Mouse (Mus musculus) stomach, embryonic 14.5 days (tissue): ENCODE results near the gene Ttc3. TPM values are rescaled to one million over a fixed set of nuclear protein-coding genes. Genes with fewer than 3 reads are reported as not detected.

Experiments used
- ATAC-seq: fragments of 200-750 bp; cut with Nextera tagmentation; 2 replicates; pipeline ENCODE4 v1.8.0; 2017; ENCODE audit warnings: low read depth, moderate TSS enrichment; ENCODE audit not compliant: insufficient number of reproducible peaks, insufficient read depth, low FRiP score
- H3K27ac ChIP-seq: fragments of 300-500 bp; sonication (generic); 2 replicates; pipeline ENCODE4 v1.5.1; 2014; ENCODE audit warnings: mild to moderate bottlenecking, low read length, moderate library complexity, mixed read lengths
- H3K27me3 ChIP-seq: fragments of 300-500 bp; sonication (generic); 2 replicates; pipeline ENCODE4 v1.6.1; 2014; ENCODE audit warnings: low read length, control low read depth, mixed read lengths; ENCODE audit not compliant: control insufficient read depth, insufficient read depth
- H3K36me3 ChIP-seq: fragments of 300-500 bp; sonication (generic); 2 replicates; pipeline ENCODE4 v1.6.1; 2014; ENCODE audit warnings: mild to moderate bottlenecking, control low read depth, low read length, moderate library complexity, mixed read lengths; ENCODE audit not compliant: control insufficient read depth, insufficient read depth
- H3K4me1 ChIP-seq: fragments of 300-500 bp; sonication (generic); 2 replicates; pipeline ENCODE4 v1.6.1; 2014; ENCODE audit warnings: low read length, control low read depth, mixed read lengths; ENCODE audit not compliant: control insufficient read depth, insufficient read depth
- H3K4me2 ChIP-seq: fragments of 300-500 bp; sonication (generic); replicated peaks from 2 replicates; pipeline ENCODE4 v1.6.1; 2014; ENCODE audit warnings: low read depth, low read length, control low read depth
- H3K4me3 ChIP-seq: fragments of 300-500 bp; sonication (generic); 2 replicates; pipeline ENCODE4 v1.5.1; 2014; ENCODE audit warnings: low read depth, low read length, control low read depth
- H3K9ac ChIP-seq: fragments of 300-500 bp; sonication (generic); replicated peaks from 2 replicates; pipeline ENCODE4 v1.6.1; 2014; ENCODE audit warnings: low read depth, mild to moderate bottlenecking, control low read depth, low read length, moderate library complexity, mixed read lengths
- H3K9me3 ChIP-seq: fragments of 300-500 bp; sonication (generic); 2 replicates; pipeline ENCODE4 v1.6.1; 2016; ENCODE audit warnings: low read depth, low read length, control low read depth; ENCODE audit not compliant: control insufficient read depth
- WGBS: fragments of 180-500 bp; shearing (Covaris S2); extraction: QIAGEN DNeasy Blood & Tissue Kit; methylation state at CpG from one replicate; pipeline ENCODE4 v1.1.7; 2014; 5-methylcytosine and 5-hydroxymethylcytosine counted together
- polyA plus RNA-seq: library from polyadenylated mRNA; unstranded; fragments of >200 nt; fragmentation: Nextera tagmentation; extraction: Ambion mirVana; gene quantifications from 2 replicates; pipeline ENCODE4 v1.2.1, GENCODE M21; 2014

Gene Ttc3
- polyA plus RNA-seq, 1 experiment from 2014 or later = 308 TPM

DNA sequence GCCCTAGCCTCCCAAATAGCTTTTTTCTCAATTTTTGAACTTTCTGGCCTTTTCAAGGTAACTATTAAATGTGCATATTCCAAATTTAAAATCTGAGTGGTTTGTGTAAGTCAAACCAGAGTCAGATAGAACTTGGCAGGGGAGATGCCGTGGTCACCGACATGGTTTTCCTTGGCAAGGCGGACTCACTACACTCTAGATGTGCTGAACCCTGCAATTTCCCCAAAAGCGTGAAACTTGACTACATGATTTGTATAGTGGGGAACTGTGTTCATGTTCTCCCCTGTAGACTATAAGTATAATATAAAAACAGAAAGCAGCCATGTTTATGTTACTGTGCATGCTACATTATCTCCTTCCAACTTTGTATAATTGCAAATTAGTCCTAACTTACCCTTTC is 58.5 kb downstream of the Ttc3 start:
- peaks cover 80% of the 10 kb centered on the region for H3K36me3 ChIP-seq

GRCm38 (mm10) chr16:94435495-94436234 is 65.2 kb downstream of the Ttc3 start:
- H3K4me3 ChIP-seq = no peak overlapping the region
- H3K27me3 ChIP-seq = no peaks in the 10 kb centered on the region
- no peaks in the 10 kb centered on the region for H3K4me1 ChIP-seq
- no peak for ATAC-seq
- H3K27ac ChIP-seq = peak overlapping the region; percentile 4; the same call in 1 of the 2 replicates
- no peak overlapping the region for H3K4me2 ChIP-seq
- peaks cover 83% of the 10 kb centered on the region for H3K36me3 ChIP-seq
- H3K9ac ChIP-seq = no peak overlapping the region
- WGBS = 72% methylated on average over 8 of the region's 8 CpGs
- no peaks in the 10 kb centered on the region for H3K9me3 ChIP-seq

More for the DNA sequence above, 58.5 kb downstream of the Ttc3 start:
- WGBS = 97% methylated on average over 4 of the region's 4 CpGs
- Histone ChIP-seq H3K27ac (no peak overlapping the region), H3K4me2 (no peak overlapping the region), H3K9ac (no peak overlapping the region), H3K9me3 (no peaks in the 10 kb centered on the region), H3K4me3 (no peak overlapping the region), H3K4me1 (no peaks in the 10 kb centered on the region), H3K27me3 (no peaks in the 10 kb centered on the region)
- no peak for ATAC-seq

DNA sequence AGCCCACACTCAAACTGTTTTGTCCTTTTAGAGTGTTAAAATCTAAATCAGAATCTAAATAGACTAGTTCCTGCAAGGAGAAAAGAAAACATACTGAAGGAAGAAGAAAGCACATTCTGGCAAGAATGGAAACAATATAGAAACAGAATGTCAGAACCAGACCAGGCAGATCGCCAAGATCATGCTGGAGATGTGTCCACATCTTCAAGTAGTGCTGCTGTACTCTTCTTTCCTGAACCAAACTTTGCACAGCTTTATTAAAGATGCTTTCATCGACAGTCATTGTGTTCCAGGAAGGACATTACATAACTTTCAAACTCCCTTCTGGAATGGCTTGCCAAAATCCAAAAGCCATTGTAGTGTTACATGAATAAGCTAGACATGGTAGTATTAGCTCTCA is 66.4 kb downstream of the Ttc3 start:
- H3K4me1 ChIP-seq = no peaks in the 10 kb centered on the region
- no peak for ATAC-seq
- 85% methylated on average over 2 of the region's 2 CpGs for WGBS
- H3K9me3 ChIP-seq = no peaks in the 10 kb centered on the region
- H3K9ac ChIP-seq = no peak overlapping the region
- H3K27me3 ChIP-seq = no peaks in the 10 kb centered on the region
- no peak overlapping the region for H3K4me3 ChIP-seq
- peaks cover 79% of the 10 kb centered on the region for H3K36me3 ChIP-seq
- no peak overlapping the region for H3K27ac ChIP-seq
- H3K4me2 ChIP-seq = no peak overlapping the region

DNA sequence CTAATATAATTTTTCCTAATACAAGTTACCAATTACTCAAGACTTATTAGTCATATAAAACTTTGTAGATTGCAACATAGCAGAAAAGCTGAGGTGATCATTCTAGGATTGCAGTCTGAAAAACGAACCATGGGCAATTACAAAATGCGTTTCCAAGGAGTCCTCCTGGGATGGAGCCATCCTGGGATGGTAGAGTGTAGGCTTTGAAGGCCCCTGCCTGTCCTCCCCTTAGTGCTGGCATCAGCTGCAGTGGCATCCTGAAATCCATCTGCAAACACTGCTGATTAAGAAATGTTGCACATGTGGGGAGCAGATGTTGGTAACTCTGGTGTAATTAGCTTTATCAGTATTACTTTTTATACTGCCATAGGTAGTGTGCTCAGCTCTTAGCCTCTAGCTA is 70.9 kb downstream of the Ttc3 start:
- no peak for ATAC-seq
- 91% methylated on average over 2 of the region's 2 CpGs for WGBS
- Histone ChIP-seq H3K4me2 (no peak overlapping the region), H3K27ac (no peak overlapping the region), H3K9ac (no peak overlapping the region), H3K4me1 (no peaks in the 10 kb centered on the region), H3K36me3 (peaks cover 71% of the 10 kb centered on the region), H3K9me3 (no peaks in the 10 kb centered on the region), H3K27me3 (no peaks in the 10 kb centered on the region), H3K4me3 (no peak overlapping the region)

GRCm38 (mm10) chr16:94449151-94449550 is 78.7 kb downstream of the Ttc3 start:
- Histone ChIP-seq H3K9ac (no peak overlapping the region), H3K27ac (no peak overlapping the region), H3K36me3 (peaks cover 68% of the 10 kb centered on the region), H3K4me3 (no peak overlapping the region), H3K9me3 (no peaks in the 10 kb centered on the region), H3K4me2 (no peak overlapping the region), H3K27me3 (no peaks in the 10 kb centered on the region), H3K4me1 (0 out of 2 replicates have a peak, but pooled peaks cover 3% of the 10 kb centered on the region)
- 82% methylated on average over 8 of the region's 8 CpGs for WGBS
- ATAC-seq = no peak

DNA sequence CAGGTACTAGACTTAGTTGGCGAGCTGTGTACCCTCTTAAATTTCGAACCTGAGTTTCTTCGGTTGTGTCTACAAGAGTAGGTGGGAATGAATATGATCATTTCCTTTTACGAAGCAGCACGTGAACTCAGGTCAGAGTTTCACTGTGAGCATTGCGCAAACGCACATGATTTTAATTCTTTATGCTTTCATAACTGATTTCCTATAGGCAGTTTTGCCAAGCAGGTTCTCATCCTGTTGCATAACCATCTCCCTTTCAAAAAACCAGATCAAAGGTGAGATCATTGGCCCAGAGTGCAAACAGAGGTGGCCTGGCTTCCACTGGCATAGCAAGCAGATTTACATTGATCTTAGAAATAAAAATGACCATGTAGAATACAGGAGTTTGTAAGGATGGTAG is 79.2 kb downstream of the Ttc3 start:
- H3K9ac ChIP-seq = no peak overlapping the region
- no peaks in the 10 kb centered on the region for H3K27me3 ChIP-seq
- H3K27ac ChIP-seq = no peak overlapping the region
- H3K4me1 ChIP-seq = 0 out of 2 replicates have a peak, but pooled peaks cover 3% of the 10 kb centered on the region
- ATAC-seq = no peak
- peaks cover 73% of the 10 kb centered on the region for H3K36me3 ChIP-seq
- H3K4me2 ChIP-seq = no peak overlapping the region
- H3K4me3 ChIP-seq = no peak overlapping the region
- 94% methylated on average over 7 of the region's 7 CpGs for WGBS
- no peaks in the 10 kb centered on the region for H3K9me3 ChIP-seq

DNA sequence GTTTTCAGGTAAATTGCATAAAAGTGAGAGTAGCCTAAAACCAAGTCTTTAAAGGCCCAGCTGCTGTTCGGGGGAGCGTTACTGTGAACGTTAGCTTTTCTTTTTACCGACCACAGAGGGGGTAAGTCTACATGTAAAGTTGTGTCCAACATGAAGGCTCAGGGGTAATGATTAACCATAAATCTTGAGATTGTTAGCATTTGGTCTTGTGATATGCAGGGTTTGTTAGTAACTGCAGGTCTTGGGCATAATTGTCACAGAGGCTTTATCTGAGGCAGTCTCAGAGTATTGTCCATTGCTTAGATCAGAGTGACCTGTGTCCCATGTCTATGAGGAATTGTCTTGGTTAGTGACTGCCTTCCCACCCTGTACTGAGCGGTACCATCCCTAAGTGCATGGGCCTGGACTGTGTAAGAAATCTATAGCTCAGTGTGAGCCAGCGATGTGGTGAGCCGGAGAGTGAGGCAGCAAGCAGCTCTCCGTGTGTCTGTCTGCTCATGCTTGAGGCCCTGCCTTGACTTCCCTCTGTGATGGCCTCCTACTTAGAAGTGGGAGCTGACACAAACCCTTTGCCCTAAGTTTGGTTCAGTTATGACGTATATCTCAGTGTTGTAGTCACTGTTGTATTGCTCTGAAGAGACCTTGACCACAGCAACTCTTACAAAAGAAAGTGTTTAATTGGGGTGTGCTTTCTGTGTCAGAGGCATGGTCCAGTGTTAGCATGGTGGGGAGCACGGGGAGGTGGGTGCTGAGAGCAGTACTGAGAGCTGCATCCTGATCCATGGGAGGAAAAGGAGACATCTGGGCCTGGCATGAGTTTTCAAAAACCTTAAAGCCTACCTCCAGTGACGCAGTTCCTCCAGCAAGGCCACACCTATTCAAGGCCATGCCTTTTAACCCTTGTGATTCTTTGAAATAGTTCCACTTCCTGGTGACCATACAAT is 81.4 kb downstream of the Ttc3 start:
- ATAC-seq = peak; percentile 67; the same call in 1 of the 2 replicates
- Histone ChIP-seq H3K27me3 (no peaks in the 10 kb centered on the region), H3K4me3 (no peak overlapping the region), H3K27ac (peak overlapping the region; percentile 44; the same call in 1 of the 2 replicates), H3K4me1 (0 out of 2 replicates have a peak, but pooled peaks cover 3% of the 10 kb centered on the region), H3K36me3 (peaks cover 81% of the 10 kb centered on the region), H3K9ac (no peak overlapping the region), H3K4me2 (no peak overlapping the region), H3K9me3 (no peaks in the 10 kb centered on the region)
- WGBS = 76% methylated on average over 11 of the region's 11 CpGs

DNA sequence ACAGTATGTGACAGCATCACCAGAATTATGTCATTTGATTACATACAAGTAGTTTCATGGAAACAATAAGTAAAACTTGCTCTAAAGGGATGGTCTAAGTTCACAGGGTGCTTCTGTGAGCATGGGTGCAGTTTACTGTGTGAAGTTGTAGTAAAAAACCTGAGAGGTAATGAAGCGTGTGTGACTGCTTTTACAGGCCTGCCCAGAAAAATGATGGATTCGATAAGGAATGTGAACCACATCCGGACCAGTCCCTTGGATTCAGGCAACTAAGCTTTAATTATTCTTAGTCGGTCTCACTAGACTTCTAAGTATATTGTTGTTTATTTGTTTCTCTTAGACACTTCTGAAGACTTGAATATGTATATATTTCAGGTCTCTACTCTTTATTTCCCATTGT is 82.3 kb downstream of the Ttc3 start:
- peaks cover 82% of the 10 kb centered on the region for H3K36me3 ChIP-seq
- H3K9me3 ChIP-seq = no peaks in the 10 kb centered on the region
- no peak overlapping the region for H3K9ac ChIP-seq
- no peak overlapping the region for H3K4me3 ChIP-seq
- no peaks in the 10 kb centered on the region for H3K27me3 ChIP-seq
- no peak for ATAC-seq
- 74% methylated on average over 4 of the region's 4 CpGs for WGBS
- H3K4me1 ChIP-seq = 0 out of 2 replicates have a peak, but pooled peaks cover 3% of the 10 kb centered on the region
- 0 out of 2 replicates have a peak overlapping the region, but pooled peaks have one; percentile 21 for H3K27ac ChIP-seq
- no peak overlapping the region for H3K4me2 ChIP-seq
